Mouse (Mus musculus): ENCODE measurements around the gene Uvssa.

DNA sequence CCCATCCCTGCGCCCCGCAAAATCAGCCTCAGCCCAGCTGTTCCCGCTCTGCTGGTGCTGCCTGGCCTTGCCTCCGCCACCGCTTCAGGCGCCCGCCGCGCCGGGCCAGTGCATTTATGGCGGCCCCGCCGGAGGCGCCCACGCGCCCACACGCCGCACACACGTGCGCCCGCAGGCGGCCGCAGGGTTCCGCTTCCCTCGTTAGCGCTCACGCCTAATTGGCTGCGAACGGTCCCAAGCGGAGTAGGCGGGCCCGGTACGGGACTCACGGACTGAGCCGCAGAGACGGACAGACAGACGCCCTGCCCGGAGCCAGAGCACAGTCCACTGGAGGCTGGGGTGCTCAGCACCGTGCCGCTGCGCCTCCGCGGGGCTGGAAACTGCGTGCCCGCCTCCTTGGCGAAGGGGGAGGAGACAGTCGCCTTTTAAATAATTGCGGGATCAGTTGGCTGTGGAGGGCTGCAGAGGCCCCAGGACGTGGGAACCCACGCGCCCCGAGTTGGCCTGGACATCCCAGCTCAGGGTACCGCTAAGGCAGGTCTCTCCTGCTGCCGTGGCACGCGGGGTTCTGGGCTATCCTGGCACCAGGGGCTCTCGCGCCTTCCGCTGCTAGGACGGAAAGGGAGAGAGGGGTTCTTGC lies 55.9 kb downstream of the Uvssa start:
- no peak for TF ChIP-seq POLR2A (IDR thresholded peaks at IDR 0.05; ENCODE audit: borderline replicate concordance, control insufficient read depth, low read depth, low read length)
- no peak for TF ChIP-seq CTCF (IDR thresholded peaks at IDR 0.05; ENCODE audit: control insufficient read depth, insufficient read depth, low read length)

Measured in bone marrow, adult 2 months (tissue).